Mouse (Mus musculus) forebrain, embryonic 11.5 days (tissue): ENCODE data around the gene Echs1. TPM values are rescaled to one million over a fixed set of nuclear protein-coding genes. Genes with fewer than 3 reads are reported as not detected.
A peak's percentile ranks its signal among the peaks of the same experiment; 100 is the strongest.

Experiments
- ATAC-seq: fragments of 200-750 bp; cut with Nextera tagmentation; replicated peaks from 2 replicates; pipeline ENCODE4 v1.8.0; 2017; ENCODE audit warnings: moderate TSS enrichment; ENCODE audit not compliant: low FRiP score
- DNase-seq: peaks from one replicate; pipeline ENCODE4 v3.0.0-alpha.2; 2017; ENCODE audit warnings: low spot score
- H3K27ac ChIP-seq: fragments of 300-500 bp; sonication (generic); 2 replicates; pipeline ENCODE4 v1.5.1; 2014; ENCODE audit warnings: low read depth, low read length
- H3K27me3 ChIP-seq: fragments of 300-500 bp; sonication (generic); 2 replicates; pipeline ENCODE4 v1.6.1; 2014; ENCODE audit warnings: mild to moderate bottlenecking, low read length, mixed read lengths; ENCODE audit not compliant: control insufficient read depth, insufficient read depth
- H3K36me3 ChIP-seq: fragments of 300-500 bp; sonication (generic); 2 replicates; pipeline ENCODE4 v1.6.1; 2014; ENCODE audit warnings: mild to moderate bottlenecking, low read length, moderate library complexity, mixed read lengths; ENCODE audit not compliant: control insufficient read depth, insufficient read depth
- H3K4me1 ChIP-seq: fragments of 300-500 bp; sonication (generic); replicated peaks from 2 replicates; pipeline ENCODE4 v1.6.1; 2014; ENCODE audit warnings: low read length, mixed read lengths; ENCODE audit not compliant: control insufficient read depth, insufficient read depth
- H3K4me2 ChIP-seq: fragments of 300-500 bp; sonication (generic); 2 replicates; pipeline ENCODE4 v1.6.1; 2014; ENCODE audit warnings: low read depth, mild to moderate bottlenecking, low read length, moderate library complexity, mixed read lengths; ENCODE audit not compliant: severe bottlenecking
- H3K4me3 ChIP-seq: fragments of 300-500 bp; sonication (generic); 2 replicates; pipeline ENCODE4 v1.5.1; 2014; ENCODE audit warnings: low read depth, low read length
- H3K9ac ChIP-seq: fragments of 300-500 bp; sonication (generic); 2 replicates; pipeline ENCODE4 v1.6.1; 2014; ENCODE audit warnings: low read length
- H3K9me3 ChIP-seq: fragments of 300-500 bp; sonication (generic); 2 replicates; pipeline ENCODE4 v1.6.1; 2016; ENCODE audit warnings: low read length, mixed read lengths; ENCODE audit not compliant: control insufficient read depth
- WGBS: fragments of 180-500 bp; shearing (Covaris S2); extraction: QIAGEN DNeasy Blood & Tissue Kit; methylation state at CpG from one replicate; pipeline ENCODE4 v1.1.7; 2014; 5-methylcytosine and 5-hydroxymethylcytosine counted together
- polyA plus RNA-seq: library from polyadenylated mRNA; unstranded; fragments of >200 nt; fragmentation: Nextera tagmentation; extraction: Ambion mirVana; gene quantifications from 2 replicates; pipeline ENCODE4 v1.2.1, GENCODE M21; 2014

The Echs1 gene
- polyA plus RNA-seq, 1 experiment from 2014 or later, result 147 TPM

- Histone ChIP-seq H3K4me1 (peaks cover 3% of the 10 kb centered on the region; the same call in 1 of the 2 replicates), H3K36me3 (no peaks in the 10 kb centered on the region), H3K4me3 (peak overlapping the region; percentile 69), H3K9ac (peak overlapping the region; percentile 76), H3K4me2 (peak overlapping the region; percentile 85), H3K27ac (no peak overlapping the region), H3K9me3 (no peaks in the 10 kb centered on the region), H3K27me3 (no peaks in the 10 kb centered on the region)
- ATAC-seq (peak; percentile 99), DNase-seq (peak; percentile 97)
- 2% methylated on average over 40 of the region's 40 CpGs for WGBS
Measured at GRCm38 (mm10) chr7:140125278-140126021, 9.2 kb upstream of the Echs1 start.

- H3K27ac ChIP-seq, result no peak overlapping the region
- no peak for DNase-seq
- no peaks in the 10 kb centered on the region for H3K9me3 ChIP-seq
- no peak overlapping the region for H3K4me2 ChIP-seq
- 93% methylated on average over 1 of the region's 1 CpGs for WGBS
- no peaks in the 10 kb centered on the region for H3K36me3 ChIP-seq
- H3K27me3 ChIP-seq, result no peaks in the 10 kb centered on the region
- H3K4me3 ChIP-seq, result no peak overlapping the region
- H3K9ac ChIP-seq, result no peak overlapping the region
- peaks cover 3% of the 10 kb centered on the region; the same call in 1 of the 2 replicates for H3K4me1 ChIP-seq
- ATAC-seq, result no peak
Measured at GRCm38 (mm10) chr7:140124382-140124781, 8.1 kb upstream of the Echs1 start.

GRCm38 (mm10) chr7:140122765-140123164 is 6.5 kb upstream of the Echs1 start:
- Histone ChIP-seq H3K4me2 (no peak overlapping the region), H3K27ac (no peak overlapping the region), H3K27me3 (no peaks in the 10 kb centered on the region), H3K9me3 (no peaks in the 10 kb centered on the region), H3K9ac (no peak overlapping the region), H3K4me3 (no peak overlapping the region), H3K4me1 (peaks cover 3% of the 10 kb centered on the region; the same call in 1 of the 2 replicates), H3K36me3 (no peaks in the 10 kb centered on the region)
- 42% methylated on average over 4 of the region's 4 CpGs for WGBS
- ATAC-seq (no peak), DNase-seq (no peak)

- H3K4me2 ChIP-seq, result no peak overlapping the region
- no peak overlapping the region for H3K4me3 ChIP-seq
- no peak for ATAC-seq
- H3K9ac ChIP-seq, result no peak overlapping the region
- 71% methylated on average over 13 of the region's 13 CpGs for WGBS
- no peaks in the 10 kb centered on the region for H3K36me3 ChIP-seq
- H3K9me3 ChIP-seq, result no peaks in the 10 kb centered on the region
- no peaks in the 10 kb centered on the region for H3K27me3 ChIP-seq
- DNase-seq, result no peak
- H3K4me1 ChIP-seq, result peaks cover 3% of the 10 kb centered on the region; the same call in 1 of the 2 replicates
- no peak overlapping the region for H3K27ac ChIP-seq
Measured at GRCm38 (mm10) chr7:140121338-140121910, 5.1 kb upstream of the Echs1 start.

- Histone ChIP-seq H3K9me3 (no peaks in the 10 kb centered on the region), H3K27me3 (no peaks in the 10 kb centered on the region), H3K4me1 (no peaks in the 10 kb centered on the region), H3K27ac (no peak overlapping the region), H3K9ac (no peak overlapping the region), H3K36me3 (no peaks in the 10 kb centered on the region), H3K4me3 (no peak overlapping the region), H3K4me2 (no peak overlapping the region)
- DNase-seq, result no peak
- ATAC-seq, result no peak
- 90% methylated on average over 2 of the region's 2 CpGs for WGBS
Measured at GRCm38 (mm10) chr7:140120484-140120883, 4.2 kb upstream of the Echs1 start.

GRCm38 (mm10) chr7:140115583-140116328 is 520 bp downstream of the Echs1 start, which contains the start of gene Paox:
TSS of gene Paox (plus strand) at chr7:140115799.
- no peaks in the 10 kb centered on the region for H3K27me3 ChIP-seq
- ATAC-seq, result peak; percentile 72
- H3K27ac ChIP-seq, result 0 out of 2 replicates have a peak within 1 kb of the TSS, but pooled peaks have one; percentile 3
- 3% methylated on average over 23 of the region's 23 CpGs for WGBS
- H3K36me3 ChIP-seq, result peaks cover 3% of the 10 kb centered on the region; the same call in 1 of the 2 replicates
- H3K9ac ChIP-seq, result peak within 1 kb of the TSS; percentile 80
- H3K4me2 ChIP-seq, result peak within 1 kb of the TSS; percentile 68
- DNase-seq, result no peak
- H3K9me3 ChIP-seq, result no peaks in the 10 kb centered on the region
- no peaks in the 10 kb centered on the region for H3K4me1 ChIP-seq
- peak within 1 kb of the TSS; percentile 56 for H3K4me3 ChIP-seq

GRCm38 (mm10) chr7:140111943-140112342 is 4.3 kb downstream of the Echs1 start:
- H3K36me3 ChIP-seq, result peaks cover 3% of the 10 kb centered on the region; the same call in 1 of the 2 replicates
- H3K27ac ChIP-seq, result no peak overlapping the region
- DNase-seq (no peak), ATAC-seq (no peak)
- H3K9ac ChIP-seq, result no peak overlapping the region
- H3K4me2 ChIP-seq, result no peak overlapping the region
- no peak overlapping the region for H3K4me3 ChIP-seq
- WGBS, result 73% methylated on average over 3 of the region's 3 CpGs
- no peaks in the 10 kb centered on the region for H3K9me3 ChIP-seq
- H3K27me3 ChIP-seq, result no peaks in the 10 kb centered on the region
- H3K4me1 ChIP-seq, result no peaks in the 10 kb centered on the region

- Histone ChIP-seq H3K4me1 (no peaks in the 10 kb centered on the region), H3K27me3 (no peaks in the 10 kb centered on the region), H3K4me2 (no peak overlapping the region), H3K9me3 (no peaks in the 10 kb centered on the region), H3K27ac (no peak overlapping the region), H3K36me3 (no peaks in the 10 kb centered on the region; the same call in 1 of the 2 replicates), H3K9ac (no peak overlapping the region), H3K4me3 (no peak overlapping the region)
- ATAC-seq, result no peak
- WGBS, result 81% methylated on average over 4 of the region's 4 CpGs
- DNase-seq, result no peak
Measured at GRCm38 (mm10) chr7:140104009-140104408, 12.3 kb downstream of the Echs1 start.
